Mouse (Mus musculus) heart, embryonic 12.5 days (tissue): ENCODE measurements around the gene Gcnt1. TPM values are rescaled to one million over a fixed set of nuclear protein-coding genes. Genes with fewer than 3 reads are reported as not detected.
A peak's percentile ranks its signal among the peaks of the same experiment; 100 is the strongest.

Experiments used
- ATAC-seq: fragments of 200-750 bp; cut with Nextera tagmentation; 2 replicates; pipeline ENCODE4 v1.8.0; 2017; ENCODE audit warnings: moderate TSS enrichment, moderate library complexity; ENCODE audit not compliant: insufficient number of reproducible peaks, low FRiP score
- H3K27ac ChIP-seq: fragments of 300-500 bp; sonication (generic); 2 replicates; pipeline ENCODE4 v1.5.1; 2016; ENCODE audit warnings: mild to moderate bottlenecking, moderate library complexity; ENCODE audit not compliant: poor library complexity, severe bottlenecking
- H3K27me3 ChIP-seq: fragments of 300-500 bp; sonication (generic); replicated peaks from 2 replicates; pipeline ENCODE4 v1.6.1; 2016; ENCODE audit warnings: mild to moderate bottlenecking, moderate library complexity
- H3K36me3 ChIP-seq: fragments of 300-500 bp; sonication (generic); 2 replicates; pipeline ENCODE4 v1.6.1; 2016; ENCODE audit warnings: mild to moderate bottlenecking, moderate library complexity
- H3K4me1 ChIP-seq: fragments of 300-500 bp; sonication (generic); replicated peaks from 2 replicates; pipeline ENCODE4 v1.6.1; 2016; ENCODE audit warnings: mild to moderate bottlenecking
- H3K4me2 ChIP-seq: fragments of 300-500 bp; sonication (generic); 2 replicates; pipeline ENCODE4 v1.6.1; 2016; ENCODE audit warnings: mild to moderate bottlenecking, moderate library complexity
- H3K4me3 ChIP-seq: fragments of 300-500 bp; sonication (generic); 2 replicates; pipeline ENCODE4 v1.5.1; 2016; ENCODE audit warnings: mild to moderate bottlenecking
- H3K9ac ChIP-seq: fragments of 300-500 bp; sonication (generic); 2 replicates; pipeline ENCODE4 v1.6.1; 2016; ENCODE audit warnings: mild to moderate bottlenecking, moderate library complexity
- H3K9me3 ChIP-seq: fragments of 300-500 bp; sonication (generic); replicated peaks from 2 replicates; pipeline ENCODE4 v1.6.1; 2016; ENCODE audit warnings: mild to moderate bottlenecking, moderate library complexity
- WGBS: fragments of 180-500 bp; shearing (Covaris S2); methylation state at CpG from one replicate; pipeline ENCODE4 v1.1.7; 2016; 5-methylcytosine and 5-hydroxymethylcytosine counted together
- polyA plus RNA-seq: library from polyadenylated mRNA; unstranded; fragments of >200 nt; fragmentation: Nextera tagmentation; extraction: Ambion mirVana; gene quantifications from 2 replicates; pipeline ENCODE4 v1.2.1, GENCODE M21; 2016

Gcnt1 gene
- polyA plus RNA-seq, 1 experiment from 2014 or later, result 13.2 TPM

DNA sequence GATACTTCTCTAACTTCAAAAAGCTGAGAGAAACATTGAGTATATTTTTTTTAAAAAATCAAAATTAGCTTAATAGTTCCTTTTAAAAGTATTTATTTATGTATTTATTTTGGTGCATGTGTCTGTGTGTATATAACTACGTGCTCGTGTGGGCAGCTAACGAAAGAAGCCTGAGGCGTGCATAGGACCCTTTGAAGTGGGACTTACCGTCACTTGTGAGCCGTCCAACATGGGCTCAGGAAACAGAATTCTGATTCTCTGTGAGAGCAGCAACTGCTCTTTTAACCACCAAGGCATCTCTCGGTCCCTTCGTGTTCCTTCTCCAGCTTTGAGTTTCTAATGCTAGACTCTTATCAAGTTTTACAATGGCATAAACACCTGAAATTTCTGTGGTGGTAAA is 18.9 kb downstream of the Gcnt1 start:
- Histone ChIP-seq H3K27me3 (peaks cover 9% of the 10 kb centered on the region; the same call in 1 of the 2 replicates), H3K9me3 (no peaks in the 10 kb centered on the region), H3K4me3 (no peak overlapping the region; the same call in 1 of the 2 replicates), H3K27ac (no peak overlapping the region), H3K4me2 (peak overlapping the region; percentile 36; the same call in 1 of the 2 replicates), H3K36me3 (no peaks in the 10 kb centered on the region), H3K9ac (no peak overlapping the region), H3K4me1 (peaks cover 25% of the 10 kb centered on the region)
- 85% methylated on average over 8 of the region's 8 CpGs for WGBS
- ATAC-seq, result no peak

DNA sequence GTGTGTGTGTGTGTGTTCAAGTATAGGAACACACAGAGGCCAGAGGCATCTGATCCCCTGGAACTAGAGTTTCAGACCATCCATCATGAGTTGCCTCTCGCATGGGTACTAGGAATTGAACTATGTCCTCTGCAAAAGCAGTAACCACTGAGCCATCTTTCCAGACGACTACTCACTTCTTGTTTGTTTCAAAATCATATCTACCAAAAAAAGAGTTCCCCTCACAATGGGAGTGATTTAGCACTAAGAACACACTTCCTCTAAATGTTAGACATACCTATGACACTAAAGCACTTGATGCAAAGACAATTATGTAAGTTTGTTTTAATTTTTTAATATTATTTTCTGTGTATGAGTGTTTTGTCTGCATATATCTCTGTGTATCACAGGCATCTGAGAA is 24.8 kb downstream of the Gcnt1 start:
- Histone ChIP-seq H3K27me3 (no peaks in the 10 kb centered on the region), H3K4me2 (no peak overlapping the region), H3K4me1 (peaks cover 14% of the 10 kb centered on the region), H3K4me3 (no peak overlapping the region), H3K9ac (no peak overlapping the region), H3K9me3 (no peaks in the 10 kb centered on the region), H3K27ac (no peak overlapping the region), H3K36me3 (no peaks in the 10 kb centered on the region)
- 62% methylated on average over 2 of the region's 2 CpGs for WGBS
- ATAC-seq, result no peak

DNA sequence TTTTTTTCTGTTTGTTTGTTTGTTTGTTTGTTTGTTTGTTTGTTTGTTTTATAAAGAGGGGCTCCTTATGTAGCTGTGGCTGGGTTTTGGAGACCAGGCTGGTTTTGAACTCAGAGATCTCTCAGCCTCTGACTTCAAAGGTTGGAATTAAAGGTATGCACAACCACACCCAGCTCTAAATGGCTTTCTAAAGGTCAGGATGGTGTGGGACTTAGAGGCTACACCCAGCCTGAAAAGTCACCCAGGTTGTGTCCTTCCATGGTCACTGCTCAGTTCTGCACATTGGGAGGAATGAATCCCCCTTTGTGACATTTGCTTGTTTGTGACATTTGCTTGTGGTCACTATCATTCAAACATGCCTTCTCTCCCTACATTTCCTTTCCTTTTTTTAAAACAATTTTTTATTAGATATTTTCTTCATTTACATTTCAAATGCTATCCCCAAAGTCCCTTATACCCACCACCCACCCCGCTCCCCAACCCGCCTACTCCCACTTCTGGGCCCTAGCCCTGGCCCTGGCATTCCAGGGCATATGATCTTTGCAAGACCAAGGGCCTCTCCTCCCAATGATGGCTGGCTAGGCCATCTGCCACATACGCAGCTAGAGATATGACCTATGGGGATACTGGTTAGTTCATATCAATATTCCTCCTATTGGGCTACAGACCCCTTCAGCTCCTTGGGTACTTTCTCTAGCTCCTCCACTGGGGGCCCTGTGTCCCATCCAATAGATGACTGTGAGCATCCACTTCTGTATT is 25.7 kb downstream of the Gcnt1 start:
- H3K27ac ChIP-seq, result no peak overlapping the region
- no peak for ATAC-seq
- H3K27me3 ChIP-seq, result no peaks in the 10 kb centered on the region
- H3K4me1 ChIP-seq, result peaks cover 14% of the 10 kb centered on the region
- H3K9me3 ChIP-seq, result no peaks in the 10 kb centered on the region
- no peak overlapping the region for H3K4me2 ChIP-seq
- no peak overlapping the region for H3K9ac ChIP-seq
- WGBS, result 92% methylated on average over 3 of the region's 3 CpGs
- H3K36me3 ChIP-seq, result no peaks in the 10 kb centered on the region
- H3K4me3 ChIP-seq, result no peak overlapping the region

DNA sequence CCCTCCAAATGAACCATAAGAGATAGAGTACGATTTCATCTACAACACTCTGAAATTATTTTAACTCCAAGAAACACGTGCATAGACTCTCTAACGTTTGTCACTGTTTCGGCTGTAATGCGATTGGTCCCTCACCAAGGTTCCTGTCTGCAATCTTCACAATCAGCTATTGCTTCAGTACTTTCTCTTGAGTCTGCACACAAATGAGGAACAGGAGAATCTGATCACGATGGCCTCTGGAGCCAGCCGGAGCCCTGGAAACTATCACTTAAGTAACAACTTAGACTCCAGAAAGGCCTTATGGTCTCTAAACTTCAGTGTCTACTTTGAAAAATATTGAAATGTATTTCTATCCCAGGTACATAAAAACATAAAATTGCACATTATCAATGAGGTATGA is 27.8 kb downstream of the Gcnt1 start:
- 84% methylated on average over 7 of the region's 7 CpGs for WGBS
- Histone ChIP-seq H3K4me2 (no peak overlapping the region), H3K27me3 (no peaks in the 10 kb centered on the region), H3K36me3 (no peaks in the 10 kb centered on the region), H3K27ac (no peak overlapping the region), H3K4me3 (no peak overlapping the region), H3K4me1 (peaks cover 5% of the 10 kb centered on the region), H3K9me3 (no peaks in the 10 kb centered on the region), H3K9ac (no peak overlapping the region)
- no peak for ATAC-seq

DNA sequence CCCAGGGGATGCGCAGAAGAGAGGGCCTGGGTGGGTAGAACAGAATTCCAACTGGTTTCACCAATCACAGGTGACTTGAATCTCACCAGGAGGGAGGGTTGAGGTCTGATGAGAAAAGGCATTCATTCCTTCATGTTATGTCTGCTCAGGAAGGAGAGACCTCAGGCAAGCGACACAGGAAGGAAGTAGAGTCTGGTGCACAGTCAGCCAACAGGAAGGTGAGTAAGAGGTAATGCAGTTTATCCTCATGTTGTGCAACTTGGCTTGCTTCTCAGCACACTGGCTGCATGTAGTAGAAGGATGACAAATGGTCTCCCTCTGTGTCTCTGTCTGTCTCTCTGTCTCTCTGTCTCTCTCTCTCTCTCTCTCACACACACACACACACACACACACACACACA is 33.1 kb downstream of the Gcnt1 start:
- Histone ChIP-seq H3K4me3 (no peak overlapping the region), H3K36me3 (no peaks in the 10 kb centered on the region; the same call in 1 of the 2 replicates), H3K9me3 (no peaks in the 10 kb centered on the region), H3K4me2 (no peak overlapping the region), H3K27ac (no peak overlapping the region), H3K9ac (no peak overlapping the region), H3K4me1 (peaks cover 29% of the 10 kb centered on the region), H3K27me3 (no peaks in the 10 kb centered on the region)
- no peak for ATAC-seq
- 80% methylated on average over 2 of the region's 2 CpGs for WGBS

DNA sequence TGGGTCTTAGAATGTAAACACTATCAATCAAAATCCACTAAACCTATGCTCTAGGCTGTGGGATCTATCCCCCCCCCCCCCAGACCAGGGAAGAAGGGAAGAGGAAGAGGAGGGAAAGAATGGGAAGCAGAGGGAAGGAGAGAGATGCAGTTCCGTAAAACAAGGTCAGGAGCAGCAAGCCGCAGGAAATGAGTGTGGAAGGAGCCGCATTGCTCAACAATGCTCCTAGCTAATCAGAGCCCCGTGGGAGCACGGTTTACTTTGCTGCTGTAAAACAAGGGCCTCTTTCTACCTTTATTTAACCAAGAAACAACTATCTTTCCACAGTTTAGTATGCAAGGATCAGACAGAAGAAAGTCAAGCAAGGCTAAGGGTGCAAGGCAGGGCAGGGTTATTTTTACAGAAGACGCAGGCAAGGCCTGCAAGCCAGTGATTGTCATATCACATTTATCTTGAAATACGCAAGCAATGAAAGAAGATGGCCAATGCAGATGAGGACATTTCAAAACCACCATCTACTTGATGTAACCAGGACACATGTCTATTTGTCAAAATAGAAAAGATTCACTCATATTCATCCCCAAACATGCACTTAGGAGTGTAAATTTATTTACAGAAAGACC is 35.5 kb downstream of the Gcnt1 start:
- Histone ChIP-seq H3K9me3 (no peaks in the 10 kb centered on the region), H3K27me3 (no peaks in the 10 kb centered on the region), H3K36me3 (no peaks in the 10 kb centered on the region; the same call in 1 of the 2 replicates), H3K4me2 (no peak overlapping the region; the same call in 1 of the 2 replicates), H3K27ac (no peak overlapping the region), H3K9ac (no peak overlapping the region), H3K4me3 (no peak overlapping the region), H3K4me1 (peaks cover 47% of the 10 kb centered on the region)
- 40% methylated on average over 7 of the region's 7 CpGs for WGBS
- no peak for ATAC-seq

DNA sequence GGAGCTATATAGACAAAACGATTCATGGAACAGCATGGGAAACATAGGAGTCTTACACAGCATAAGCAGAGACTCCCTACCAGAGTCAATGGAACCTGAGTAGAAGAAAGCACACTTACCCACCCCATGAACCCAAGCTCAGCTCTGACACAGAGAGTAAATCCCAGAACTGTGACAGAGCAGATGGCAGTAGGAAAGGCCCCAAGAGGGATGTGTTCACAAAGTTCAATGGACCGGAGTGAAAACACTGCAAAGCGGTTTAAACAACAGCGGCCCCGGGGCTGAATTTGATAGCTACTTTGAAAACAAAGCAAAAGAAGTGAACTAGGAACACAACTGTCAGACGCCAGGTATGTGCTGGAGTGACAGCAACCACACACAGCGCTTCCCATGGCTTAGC is 36.0 kb downstream of the Gcnt1 start:
- H3K4me2 ChIP-seq, result no peak overlapping the region; the same call in 1 of the 2 replicates
- no peak overlapping the region for H3K27ac ChIP-seq
- no peak overlapping the region for H3K4me3 ChIP-seq
- no peaks in the 10 kb centered on the region for H3K27me3 ChIP-seq
- ATAC-seq, result no peak
- H3K9ac ChIP-seq, result no peak overlapping the region
- H3K4me1 ChIP-seq, result peaks cover 47% of the 10 kb centered on the region
- no peaks in the 10 kb centered on the region; the same call in 1 of the 2 replicates for H3K36me3 ChIP-seq
- no peaks in the 10 kb centered on the region for H3K9me3 ChIP-seq
- WGBS, result 75% methylated on average over 7 of the region's 7 CpGs

DNA sequence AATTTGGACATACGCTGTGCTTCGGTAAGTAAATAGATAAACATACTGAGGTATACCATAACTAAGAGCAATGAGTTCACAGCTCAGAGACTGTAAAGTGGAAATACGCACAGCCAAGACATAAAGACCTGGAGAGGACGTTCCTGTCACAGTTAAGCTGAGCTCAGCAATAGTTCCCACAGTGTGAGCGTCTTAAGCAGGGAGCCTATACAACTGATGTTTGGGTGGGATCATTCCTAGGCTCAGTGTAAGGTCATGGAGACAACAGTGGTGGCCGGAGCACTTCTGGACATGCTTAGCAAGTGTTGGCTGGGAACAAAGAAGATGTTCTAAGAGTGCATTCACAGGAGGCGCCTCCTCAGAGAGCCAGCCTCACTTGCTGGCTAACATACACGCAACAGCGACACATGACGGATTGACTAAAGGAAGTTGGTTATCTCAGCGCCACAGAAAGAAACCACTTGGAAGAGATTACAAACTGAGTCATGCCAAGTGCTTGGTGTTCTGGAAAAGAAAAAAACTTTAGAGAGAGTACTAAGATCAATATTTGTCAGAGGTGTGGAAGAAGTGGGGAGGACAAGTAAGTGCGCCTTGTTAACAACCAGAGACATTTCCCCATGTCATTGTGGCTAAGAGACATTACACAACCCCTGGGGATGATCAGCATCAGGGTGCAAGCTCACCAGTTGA is 37.9 kb downstream of the Gcnt1 start:
- H3K4me3 ChIP-seq, result no peak overlapping the region
- peak; percentile 82 for ATAC-seq
- no peaks in the 10 kb centered on the region for H3K9me3 ChIP-seq
- 49% methylated on average over 12 of the region's 12 CpGs for WGBS
- H3K36me3 ChIP-seq, result peaks cover 11% of the 10 kb centered on the region
- peaks cover 47% of the 10 kb centered on the region for H3K4me1 ChIP-seq
- H3K27me3 ChIP-seq, result no peaks in the 10 kb centered on the region
- H3K4me2 ChIP-seq, result peak overlapping the region; percentile 40
- peak overlapping the region; percentile 71 for H3K27ac ChIP-seq
- no peak overlapping the region for H3K9ac ChIP-seq

DNA sequence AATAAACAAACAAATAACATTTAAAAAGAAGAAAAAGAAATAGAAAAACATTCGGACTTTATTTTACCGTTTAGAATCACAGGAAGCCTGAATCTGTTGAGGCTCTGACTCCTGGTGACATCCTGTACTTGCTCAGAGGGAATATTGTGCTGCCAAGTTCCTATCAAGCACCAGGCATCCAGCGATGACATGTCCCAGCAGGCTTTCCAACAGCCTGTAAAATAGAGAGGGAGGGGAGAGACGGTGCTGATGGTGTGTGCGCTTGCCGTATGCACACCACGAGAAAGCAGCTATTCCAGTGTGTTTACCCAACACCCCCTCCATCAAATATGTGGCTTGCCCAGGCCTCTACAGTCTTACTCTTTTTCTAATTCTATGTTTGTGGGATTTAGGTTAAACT is 39.6 kb downstream of the Gcnt1 start:
- H3K27me3 ChIP-seq, result no peaks in the 10 kb centered on the region
- no peaks in the 10 kb centered on the region for H3K9me3 ChIP-seq
- no peak overlapping the region for H3K9ac ChIP-seq
- peak overlapping the region; percentile 58 for H3K27ac ChIP-seq
- WGBS, result 24% methylated on average over 7 of the region's 7 CpGs
- peaks cover 23% of the 10 kb centered on the region for H3K36me3 ChIP-seq
- H3K4me2 ChIP-seq, result peak overlapping the region; percentile 39; the same call in 1 of the 2 replicates
- peaks cover 45% of the 10 kb centered on the region for H3K4me1 ChIP-seq
- H3K4me3 ChIP-seq, result no peak overlapping the region
- ATAC-seq, result peak; percentile 57; the same call in 1 of the 2 replicates

DNA sequence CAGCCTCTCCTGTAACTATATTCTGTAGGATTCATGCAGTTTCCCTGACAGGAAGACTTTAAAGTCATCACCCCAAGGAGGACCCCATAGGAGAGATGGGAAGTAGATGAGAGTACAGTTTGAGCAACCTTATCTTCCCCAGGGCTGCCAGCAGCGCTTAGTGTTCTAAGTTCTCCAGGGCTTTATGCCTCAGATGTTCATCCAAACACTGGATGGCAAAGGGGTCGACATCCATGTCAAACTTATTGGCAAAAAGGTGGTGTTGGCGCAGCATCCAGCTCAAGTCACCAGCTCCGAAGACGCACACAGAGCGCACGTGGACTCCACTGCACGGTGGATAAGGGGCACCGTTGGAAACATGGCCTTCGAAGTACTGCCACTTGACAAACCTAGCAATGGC is 43.7 kb downstream of the Gcnt1 start:
- ATAC-seq, result no peak
- Histone ChIP-seq H3K27ac (no peak overlapping the region), H3K4me2 (no peak overlapping the region), H3K9ac (no peak overlapping the region), H3K36me3 (peaks cover 23% of the 10 kb centered on the region), H3K9me3 (no peaks in the 10 kb centered on the region), H3K4me3 (no peak overlapping the region), H3K27me3 (no peaks in the 10 kb centered on the region), H3K4me1 (peaks cover 17% of the 10 kb centered on the region)
- 93% methylated on average over 10 of the region's 10 CpGs for WGBS

DNA sequence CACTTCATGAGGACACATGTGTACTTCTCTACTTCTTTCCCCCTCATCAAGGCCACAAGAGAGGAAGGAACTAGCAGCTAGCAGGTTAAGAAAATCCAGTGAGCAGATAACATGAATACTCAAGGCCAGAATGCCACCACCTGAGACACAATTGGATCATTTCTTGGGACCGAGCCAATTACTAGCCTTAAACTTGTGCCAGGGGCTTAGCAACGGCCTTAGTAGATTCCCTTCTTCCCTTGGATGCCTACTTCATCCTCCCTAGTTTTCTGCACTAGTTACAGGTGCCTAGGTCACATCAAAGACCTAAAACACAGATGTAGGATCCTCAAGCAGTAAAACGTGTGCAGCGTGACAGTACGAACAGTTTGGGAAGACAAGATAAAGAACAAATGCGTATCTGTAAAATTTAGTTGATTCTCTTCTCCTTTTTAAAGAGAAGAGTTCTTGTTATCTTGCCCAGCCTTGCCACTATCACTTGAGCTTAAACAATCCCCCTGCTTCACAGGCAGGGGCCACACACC is 44.7 kb downstream of the Gcnt1 start:
- no peak overlapping the region for H3K9ac ChIP-seq
- H3K36me3 ChIP-seq, result peaks cover 23% of the 10 kb centered on the region
- ATAC-seq, result no peak
- H3K4me3 ChIP-seq, result no peak overlapping the region
- H3K27me3 ChIP-seq, result no peaks in the 10 kb centered on the region
- H3K4me2 ChIP-seq, result no peak overlapping the region
- H3K9me3 ChIP-seq, result no peaks in the 10 kb centered on the region
- WGBS, result 63% methylated on average over 6 of the region's 6 CpGs
- H3K27ac ChIP-seq, result no peak overlapping the region
- H3K4me1 ChIP-seq, result peaks cover 14% of the 10 kb centered on the region
